Mouse (Mus musculus) liver, embryonic 15.5 days (tissue): Measurements from ENCODE around the gene Srsf10. TPM values are rescaled to one million over a fixed set of nuclear protein-coding genes. Genes with fewer than 3 reads are reported as not detected.

Source experiments
- ATAC-seq: fragments of 200-750 bp; cut with Nextera tagmentation; 2 replicates; pipeline ENCODE4 v1.8.0; 2017; ENCODE audit warnings: moderate number of reproducible peaks, mild to moderate bottlenecking, moderate library complexity; ENCODE audit not compliant: insufficient read depth
- H3K27ac ChIP-seq: fragments of 300-500 bp; sonication (generic); replicated peaks from 2 replicates; pipeline ENCODE4 v1.5.1; 2015; ENCODE audit warnings: mild to moderate bottlenecking, inconsistent platforms
- H3K27me3 ChIP-seq: fragments of 300-500 bp; sonication (generic); 2 replicates; pipeline ENCODE4 v1.6.1; 2015; ENCODE audit warnings: mild to moderate bottlenecking, inconsistent platforms
- H3K36me3 ChIP-seq: fragments of 300-500 bp; sonication (generic); replicated peaks from 2 replicates; pipeline ENCODE4 v1.6.1; 2015; ENCODE audit warnings: moderate library complexity, mild to moderate bottlenecking, inconsistent platforms
- H3K4me1 ChIP-seq: fragments of 300-500 bp; sonication (generic); replicated peaks from 2 replicates; pipeline ENCODE4 v1.6.1; 2015; ENCODE audit warnings: inconsistent platforms
- H3K4me2 ChIP-seq: fragments of 300-500 bp; sonication (generic); 2 replicates; pipeline ENCODE4 v1.6.1; 2015; ENCODE audit warnings: moderate library complexity, mild to moderate bottlenecking, inconsistent platforms
- H3K4me3 ChIP-seq: fragments of 300-500 bp; sonication (generic); replicated peaks from 2 replicates; pipeline ENCODE4 v1.5.1; 2015; ENCODE audit warnings: mild to moderate bottlenecking, inconsistent platforms
- H3K9ac ChIP-seq: fragments of 300-500 bp; sonication (generic); 2 replicates; pipeline ENCODE4 v1.6.1; 2015; ENCODE audit warnings: moderate library complexity, mild to moderate bottlenecking, inconsistent platforms
- H3K9me3 ChIP-seq: fragments of 300-500 bp; sonication (generic); replicated peaks from 2 replicates; pipeline ENCODE4 v1.6.1; 2016; ENCODE audit warnings: inconsistent platforms
- WGBS: fragments of 180-500 bp; shearing (Covaris S2); methylation state at CpG from one replicate; pipeline ENCODE4 v1.1.7; 2015; ENCODE audit warnings: mixed read lengths; ENCODE audit not compliant: insufficient replicate concordance; 5-methylcytosine and 5-hydroxymethylcytosine counted together
- polyA plus RNA-seq: library from polyadenylated mRNA; unstranded; fragments of >200 nt; fragmentation: Nextera tagmentation; extraction: Ambion mirVana; gene quantifications from 2 replicates; pipeline ENCODE4 v1.2.1, GENCODE M21; 2015

Gene Srsf10
- 87.2 and 90.0 TPM in 2 replicates for polyA plus RNA-seq

GRCm38 (mm10) chr4:135855536-135856222 is at the start of gene Srsf10:
Gene Srsf10 (plus strand): TSS chr4:135855747.
- peaks cover 73% of the 10 kb centered on the region for H3K4me1 ChIP-seq
- H3K36me3 ChIP-seq = peaks cover 24% of the 10 kb centered on the region
- H3K27me3 ChIP-seq = no peaks in the 10 kb centered on the region
- H3K27ac ChIP-seq = peak within 1 kb of the TSS; percentile 98
- peak within 1 kb of the TSS; percentile 96 for H3K4me2 ChIP-seq
- ATAC-seq = peak; percentile 86
- under 1% methylated on average over 67 of the region's 67 CpGs for WGBS
- H3K4me3 ChIP-seq = peak within 1 kb of the TSS; percentile 80
- H3K9ac ChIP-seq = peak within 1 kb of the TSS; percentile 85
- H3K9me3 ChIP-seq = no peaks in the 10 kb centered on the region

GRCm38 (mm10) chr4:135814896-135815295 is 40.7 kb upstream of the Srsf10 start:
- H3K27ac ChIP-seq = no peak overlapping the region
- WGBS = 63% methylated on average over 7 of the region's 7 CpGs
- no peak overlapping the region for H3K4me3 ChIP-seq
- no peak overlapping the region for H3K4me2 ChIP-seq
- H3K36me3 ChIP-seq = no peaks in the 10 kb centered on the region
- H3K4me1 ChIP-seq = peaks cover 21% of the 10 kb centered on the region
- no peak overlapping the region for H3K9ac ChIP-seq
- H3K9me3 ChIP-seq = no peaks in the 10 kb centered on the region
- ATAC-seq = no peak
- H3K27me3 ChIP-seq = no peaks in the 10 kb centered on the region

GRCm38 (mm10) chr4:135816905-135817622 is 38.5 kb upstream of the Srsf10 start:
- Histone ChIP-seq H3K4me2 (peak overlapping the region; percentile 45), H3K4me3 (no peak overlapping the region), H3K27me3 (no peaks in the 10 kb centered on the region), H3K9me3 (no peaks in the 10 kb centered on the region), H3K9ac (no peak overlapping the region), H3K36me3 (no peaks in the 10 kb centered on the region), H3K4me1 (peaks cover 19% of the 10 kb centered on the region), H3K27ac (peak overlapping the region; percentile 63)
- ATAC-seq = peak; percentile 79
- WGBS = 11% methylated on average over 12 of the region's 12 CpGs

GRCm38 (mm10) chr4:135818366-135818765 is 37.2 kb upstream of the Srsf10 start:
- peak overlapping the region; percentile 63 for H3K27ac ChIP-seq
- 78% methylated on average over 3 of the region's 3 CpGs for WGBS
- no peak for ATAC-seq

GRCm38 (mm10) chr4:135819826-135820526 is 35.6 kb upstream of the Srsf10 start:
- H3K4me2 ChIP-seq = no peak overlapping the region
- no peaks in the 10 kb centered on the region for H3K36me3 ChIP-seq
- H3K9me3 ChIP-seq = no peaks in the 10 kb centered on the region
- ATAC-seq = no peak
- no peak overlapping the region for H3K27ac ChIP-seq
- no peak overlapping the region for H3K4me3 ChIP-seq
- H3K4me1 ChIP-seq = peaks cover 19% of the 10 kb centered on the region
- H3K9ac ChIP-seq = no peak overlapping the region
- WGBS = 56% methylated on average over 17 of the region's 17 CpGs
- H3K27me3 ChIP-seq = no peaks in the 10 kb centered on the region

More at GRCm38 (mm10) chr4:135818366-135818765, 37.2 kb upstream of the Srsf10 start:
- Histone ChIP-seq H3K36me3 (no peaks in the 10 kb centered on the region), H3K27me3 (no peaks in the 10 kb centered on the region), H3K9ac (no peak overlapping the region), H3K4me3 (no peak overlapping the region), H3K9me3 (no peaks in the 10 kb centered on the region), H3K4me1 (peaks cover 19% of the 10 kb centered on the region), H3K4me2 (no peak overlapping the region)

GRCm38 (mm10) chr4:135821772-135822171 is 33.8 kb upstream of the Srsf10 start:
- H3K27me3 ChIP-seq = no peaks in the 10 kb centered on the region
- H3K9ac ChIP-seq = no peak overlapping the region
- no peak overlapping the region for H3K4me3 ChIP-seq
- WGBS = 78% methylated on average over 4 of the region's 4 CpGs
- no peaks in the 10 kb centered on the region for H3K9me3 ChIP-seq
- no peak overlapping the region for H3K27ac ChIP-seq
- peaks cover 17% of the 10 kb centered on the region for H3K4me1 ChIP-seq
- H3K36me3 ChIP-seq = no peaks in the 10 kb centered on the region
- no peak overlapping the region for H3K4me2 ChIP-seq
- no peak for ATAC-seq

- H3K4me3 ChIP-seq = no peak overlapping the region
- no peak for ATAC-seq
- 48% methylated on average over 2 of the region's 2 CpGs for WGBS
- H3K4me1 ChIP-seq = peaks cover 5% of the 10 kb centered on the region; the same call in 1 of the 2 replicates
- H3K9ac ChIP-seq = no peak overlapping the region
- no peaks in the 10 kb centered on the region for H3K36me3 ChIP-seq
- no peak overlapping the region for H3K27ac ChIP-seq
- H3K4me2 ChIP-seq = no peak overlapping the region
- H3K9me3 ChIP-seq = no peaks in the 10 kb centered on the region
- H3K27me3 ChIP-seq = no peaks in the 10 kb centered on the region
Observed at GRCm38 (mm10) chr4:135823298-135823697, 32.2 kb upstream of the Srsf10 start.

GRCm38 (mm10) chr4:135824254-135824653 is 31.3 kb upstream of the Srsf10 start:
- 62% methylated on average over 8 of the region's 8 CpGs for WGBS
- Histone ChIP-seq H3K4me1 (peaks cover 11% of the 10 kb centered on the region; the same call in 1 of the 2 replicates), H3K4me3 (no peak overlapping the region), H3K9ac (no peak overlapping the region), H3K36me3 (no peaks in the 10 kb centered on the region), H3K4me2 (no peak overlapping the region), H3K9me3 (no peaks in the 10 kb centered on the region), H3K27ac (no peak overlapping the region), H3K27me3 (no peaks in the 10 kb centered on the region)
- ATAC-seq = no peak

- no peak for ATAC-seq
- H3K27me3 ChIP-seq = peaks cover 3% of the 10 kb centered on the region; the same call in 1 of the 2 replicates
- no peak overlapping the region for H3K4me3 ChIP-seq
- WGBS = 61% methylated on average over 11 of the region's 11 CpGs
- no peak overlapping the region for H3K27ac ChIP-seq
- no peak overlapping the region for H3K9ac ChIP-seq
- H3K4me2 ChIP-seq = no peak overlapping the region
- H3K9me3 ChIP-seq = no peaks in the 10 kb centered on the region
- H3K4me1 ChIP-seq = 0 out of 2 replicates have a peak, but pooled peaks cover 7% of the 10 kb centered on the region
- H3K36me3 ChIP-seq = no peaks in the 10 kb centered on the region
Observed at GRCm38 (mm10) chr4:135828491-135828890, 27.1 kb upstream of the Srsf10 start.

GRCm38 (mm10) chr4:135832070-135832469 is 23.5 kb upstream of the Srsf10 start:
- no peak overlapping the region for H3K4me2 ChIP-seq
- no peaks in the 10 kb centered on the region for H3K36me3 ChIP-seq
- H3K27ac ChIP-seq = no peak overlapping the region
- no peak for ATAC-seq
- 0 out of 2 replicates have a peak, but pooled peaks cover 7% of the 10 kb centered on the region for H3K4me1 ChIP-seq
- 73% methylated on average over 11 of the region's 11 CpGs for WGBS
- H3K9me3 ChIP-seq = no peaks in the 10 kb centered on the region
- peaks cover 3% of the 10 kb centered on the region; the same call in 1 of the 2 replicates for H3K27me3 ChIP-seq
- no peak overlapping the region for H3K4me3 ChIP-seq
- H3K9ac ChIP-seq = no peak overlapping the region
